Mouse (Mus musculus): ENCODE measurements at regions not wholly inside any gene's neighbourhood (a gene's known extent, or its start where the extent isn't known, plus 50 kb on each side); places are given as distances from the start of the nearest gene placed in this dataset.

DNA sequence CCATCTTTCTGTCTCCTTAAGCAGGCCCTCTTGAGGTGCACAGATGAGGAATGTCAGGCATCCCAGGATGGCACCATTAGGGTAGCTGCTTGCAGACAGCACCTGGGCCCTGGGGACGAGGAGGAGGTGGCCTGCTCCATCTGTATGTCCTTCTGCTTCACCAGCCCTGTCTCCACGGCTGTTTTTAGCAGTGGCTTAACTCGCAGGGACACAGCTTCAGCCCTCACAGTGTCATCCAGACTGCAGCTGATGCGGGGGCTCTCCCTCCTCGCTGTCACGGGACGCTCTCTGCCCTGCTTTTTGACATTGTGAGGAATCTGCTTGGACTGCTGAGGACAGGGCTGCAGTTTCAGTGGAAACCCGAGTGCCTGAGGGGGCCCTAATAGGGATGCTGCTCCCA, 146.8 kb downstream of the Mis18a start:
- TF ChIP-seq USF1 (IDR thresholded peaks at IDR 0.05; ENCODE audit: low read depth) (no peak), E2F4 (IDR thresholded peaks at IDR 0.05; ENCODE audit: insufficient read depth) (no peak), TCF12 (IDR thresholded peaks at IDR 0.05; ENCODE audit: insufficient read depth, poor library complexity, severe bottlenecking) (no peak), POLR2AphosphoS2 (IDR thresholded peaks at IDR 0.05; ENCODE audit: insufficient read length, low read depth) (no peak), CEBPB (IDR thresholded peaks at IDR 0.05; ENCODE audit: insufficient read depth, poor library complexity, severe bottlenecking) (no peak), MYOD1 (IDR thresholded peaks at IDR 0.05; ENCODE audit: control insufficient read depth in 1 of 3, insufficient read length in 2 of 3, low read depth in 2 of 3) (no peak), POLR2A (IDR thresholded peaks at IDR 0.05; ENCODE audit: insufficient read length, low read depth) (no peak), MYOG (IDR thresholded peaks at IDR 0.05; ENCODE audit: control insufficient read depth in 1 of 3, insufficient read depth in 1 of 3, insufficient read length in 2 of 3, low read depth in 2 of 3) (no peak), MAX (IDR thresholded peaks at IDR 0.05; ENCODE audit: low read depth) (no peak)

Data from myocyte (in vitro differentiated cells).